Mouse (Mus musculus) thymus, adult 2 months (tissue): ENCODE measurements at regions not wholly inside any gene's neighbourhood (a gene's known extent, or its start where the extent isn't known, plus 50 kb on each side); places are given as distances from the start of the nearest gene placed in this dataset.

Source experiments
- DNase-seq: peaks from one replicate; pipeline ENCODE4 v3.0.0; 2021
- H3K27ac ChIP-seq: fragments of 200-500 bp; 2 replicates; pipeline ENCODE4 v1.5.1; 2012; ENCODE audit warnings: low read length, control low read depth; ENCODE audit not compliant: control insufficient read depth, insufficient read depth
- H3K27me3 ChIP-seq: fragments of 200-500 bp; 2 replicates; pipeline ENCODE4 v1.6.1; 2012; ENCODE audit warnings: mild to moderate bottlenecking, low read length, moderate library complexity, mixed read lengths; ENCODE audit not compliant: control insufficient read depth, insufficient read depth
- H3K36me3 ChIP-seq: fragments of 200-500 bp; 2 replicates; pipeline ENCODE4 v1.6.1; 2012; ENCODE audit warnings: mild to moderate bottlenecking, low read length, moderate library complexity; ENCODE audit not compliant: control insufficient read depth, insufficient read depth
- H3K4me1 ChIP-seq: fragments of 200-500 bp; replicated peaks from 2 replicates; pipeline ENCODE4 v1.6.1; 2012; ENCODE audit warnings: low read length; ENCODE audit not compliant: control insufficient read depth, insufficient read depth
- H3K4me3 ChIP-seq: fragments of 200-500 bp; 2 replicates; pipeline ENCODE4 v1.5.1; 2012; ENCODE audit warnings: mild to moderate bottlenecking, low read length, control low read depth, moderate library complexity; ENCODE audit not compliant: control insufficient read depth, insufficient read depth
- CTCF ChIP-seq: fragments of 200-500 bp; IDR thresholded peaks from 2 replicates; pipeline ENCODE4 v1.5.1; 2012; ENCODE audit warnings: mild to moderate bottlenecking, control low read depth, low read length, moderate library complexity, borderline replicate concordance; ENCODE audit not compliant: control insufficient read depth, poor library complexity, insufficient read depth; ENCODE audit errors: extremely low read depth
- POLR2A ChIP-seq: fragments of 200-500 bp; IDR thresholded peaks from 2 replicates; pipeline ENCODE4 v1.6.1; 2012; ENCODE audit warnings: mild to moderate bottlenecking, low read length, control low read depth, moderate library complexity; ENCODE audit not compliant: control insufficient read depth, poor library complexity, insufficient read depth; ENCODE audit errors: extremely low read depth
- WGBS: fragments of 180-500 bp; shearing (Covaris S2); methylation state at CpG from one replicate; pipeline ENCODE4 v1.1.7; 2018; 5-methylcytosine and 5-hydroxymethylcytosine counted together

- TF ChIP-seq POLR2A = no peak
- no peak for TF ChIP-seq CTCF
- Histone ChIP-seq H3K27me3 (no peaks in the 10 kb centered on the region), H3K4me3 (no peak overlapping the region), H3K4me1 (no peaks in the 10 kb centered on the region), H3K27ac (no peak overlapping the region), H3K36me3 (no peaks in the 10 kb centered on the region)
- DNase-seq = no peak
Measured at GRCm38 (mm10) chr4:10030316-10030715, 844.0 kb upstream of the 2610301B20Rik start.

GRCm38 (mm10) chr4:10031764-10032163, 842.5 kb upstream of the 2610301B20Rik start:
- DNase-seq = no peak
- Histone ChIP-seq H3K4me3 (no peak overlapping the region), H3K36me3 (no peaks in the 10 kb centered on the region), H3K27ac (no peak overlapping the region), H3K4me1 (no peaks in the 10 kb centered on the region), H3K27me3 (no peaks in the 10 kb centered on the region)
- TF ChIP-seq POLR2A = no peak
- no peak for TF ChIP-seq CTCF
- WGBS = 72% methylated on average over 3 of the region's 3 CpGs

GRCm38 (mm10) chr4:10035336-10035735, 839.0 kb upstream of the 2610301B20Rik start:
- H3K27ac ChIP-seq = no peak overlapping the region
- H3K36me3 ChIP-seq = no peaks in the 10 kb centered on the region
- WGBS = 3% methylated on average over 1 of the region's 1 CpGs
- H3K27me3 ChIP-seq = no peaks in the 10 kb centered on the region
- H3K4me3 ChIP-seq = no peak overlapping the region
- TF ChIP-seq CTCF (no peak), POLR2A (no peak)
- no peaks in the 10 kb centered on the region for H3K4me1 ChIP-seq
- no peak for DNase-seq

- DNase-seq = no peak
- H3K27ac ChIP-seq = no peak overlapping the region
- 49% methylated on average over 2 of the region's 2 CpGs for WGBS
- TF ChIP-seq POLR2A = no peak
- TF ChIP-seq CTCF = no peak
- no peak overlapping the region for H3K4me3 ChIP-seq
- no peaks in the 10 kb centered on the region for H3K27me3 ChIP-seq
- H3K4me1 ChIP-seq = no peaks in the 10 kb centered on the region
- H3K36me3 ChIP-seq = no peaks in the 10 kb centered on the region
Measured at GRCm38 (mm10) chr4:10041301-10042093, 832.8 kb upstream of the 2610301B20Rik start.

GRCm38 (mm10) chr4:10048770-10049169, 825.5 kb upstream of the 2610301B20Rik start:
- TF ChIP-seq CTCF = no peak
- Histone ChIP-seq H3K4me1 (no peaks in the 10 kb centered on the region), H3K36me3 (no peaks in the 10 kb centered on the region), H3K4me3 (no peak overlapping the region), H3K27me3 (no peaks in the 10 kb centered on the region), H3K27ac (no peak overlapping the region)
- 81% methylated on average over 1 of the region's 1 CpGs for WGBS
- no peak for DNase-seq

GRCm38 (mm10) chr4:10049411-10049810, 824.9 kb upstream of the 2610301B20Rik start:
- 14% methylated on average over 4 of the region's 4 CpGs for WGBS
- TF ChIP-seq POLR2A = no peak
- no peak for TF ChIP-seq CTCF
- DNase-seq = no peak

More at GRCm38 (mm10) chr4:10049411-10049810, 824.9 kb upstream of the 2610301B20Rik start:
- no peak overlapping the region for H3K4me3 ChIP-seq
- no peak overlapping the region for H3K27ac ChIP-seq
- H3K36me3 ChIP-seq = no peaks in the 10 kb centered on the region
- no peaks in the 10 kb centered on the region for H3K4me1 ChIP-seq
- H3K27me3 ChIP-seq = no peaks in the 10 kb centered on the region
